Mouse (Mus musculus) CH12.LX (cell line): ENCODE results near the gene Pgm5.

Experiments
- CHD1 ChIP-seq: IDR thresholded peaks from 2 replicates; pipeline ENCODE4 v1.6.1; 2012; ENCODE audit warnings: low read depth, low read length, improper control_type of control experiment, inconsistent platforms
- CHD2 ChIP-seq: IDR thresholded peaks from 2 replicates; pipeline ENCODE4 v1.6.1; 2011; ENCODE audit warnings: low read length, improper control_type of control experiment
- CTCF ChIP-seq, 2 experiments: IDR thresholded peaks in 1 of 2; conservative IDR thresholded peaks in 1 of 2; 2 replicates each; pipeline ENCODE4 v1.5.1; 2011 to 2012; ENCODE audit warnings: low read depth in 2 of 2, low read length in 2 of 2, improper control_type of control experiment in 1 of 2, inconsistent platforms in 1 of 2, mild to moderate bottlenecking in 1 of 2, moderate library complexity in 1 of 2
- E2F4 ChIP-seq: IDR thresholded peaks from 2 replicates; pipeline ENCODE4 v1.6.1; 2011; ENCODE audit warnings: low read depth, low read length, improper control_type of control experiment; ENCODE audit not compliant: insufficient replicate concordance
- JUND ChIP-seq: conservative IDR thresholded peaks from 2 replicates; pipeline ENCODE4 v1.6.1; 2011; ENCODE audit warnings: low read depth, low read length, improper control_type of control experiment
- MAFK ChIP-seq: IDR thresholded peaks from 2 replicates; pipeline ENCODE4 v1.6.1; 2011; ENCODE audit warnings: low read length, improper control_type of control experiment; ENCODE audit not compliant: insufficient replicate concordance
- MAX ChIP-seq: IDR thresholded peaks from 2 replicates; pipeline ENCODE4 v1.6.1; 2011; ENCODE audit warnings: low read length, improper control_type of control experiment
- NRF1 ChIP-seq: IDR thresholded peaks from 2 replicates; pipeline ENCODE4 v1.6.1; 2014; ENCODE audit warnings: low read depth, mild to moderate bottlenecking, inconsistent platforms, low read length, improper control_type of control experiment, moderate library complexity
- POLR2A ChIP-seq: IDR thresholded peaks from 2 replicates; pipeline ENCODE4 v1.6.1; 2011; ENCODE audit warnings: low read depth, mild to moderate bottlenecking, improper control_type of control experiment, low read length
- RCOR1 ChIP-seq: conservative IDR thresholded peaks from 2 replicates; pipeline ENCODE4 v1.6.1; 2012; ENCODE audit warnings: low read depth, mild to moderate bottlenecking, inconsistent platforms, low read length, improper control_type of control experiment
- TCF12 ChIP-seq: IDR thresholded peaks from 2 replicates; pipeline ENCODE4 v1.6.1; 2014; ENCODE audit warnings: low read depth, mild to moderate bottlenecking, inconsistent platforms, low read length, improper control_type of control experiment

DNA sequence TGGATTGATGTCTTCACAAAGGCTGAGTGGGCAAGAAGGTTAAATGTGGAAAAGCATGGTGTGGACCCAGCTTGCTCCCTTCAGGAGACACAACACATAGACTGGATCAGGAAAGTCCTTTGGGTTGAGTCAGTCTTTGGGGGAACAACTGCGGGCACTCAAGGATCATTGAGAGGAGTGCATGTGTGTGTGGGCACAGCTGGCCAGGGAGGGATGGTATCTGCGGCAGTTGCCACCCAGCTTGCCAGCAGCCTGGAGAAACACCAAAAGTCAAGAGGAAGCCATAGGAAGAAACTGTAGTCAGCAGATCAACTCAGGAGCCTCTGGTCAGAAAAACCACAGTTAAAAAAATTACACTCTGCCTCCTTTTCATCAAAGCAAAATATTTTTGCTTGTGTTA lies 12.8 kb downstream of the Pgm5 start:
- no peak for TF ChIP-seq POLR2A
- TF ChIP-seq RCOR1 = no peak
- no peak for TF ChIP-seq MAX
- no peak for TF ChIP-seq MAFK
- TF ChIP-seq JUND = no peak
- TF ChIP-seq CHD1 = no peak
- no peak for TF ChIP-seq CHD2
- TF ChIP-seq TCF12 = no peak
- TF ChIP-seq E2F4 = no peak
- no peak for TF ChIP-seq CTCF (conservative IDR thresholded peaks at IDR 0.05 in 1 of 2, IDR thresholded peaks at IDR 0.05 in 1 of 2; ENCODE audit: low read depth in 2 of 2, low read length in 2 of 2)
- no peak for TF ChIP-seq NRF1
